Mouse (Mus musculus): ENCODE measurements around the gene Vav3. TPM values are rescaled to one million over a fixed set of nuclear protein-coding genes. Genes with fewer than 3 reads are reported as not detected.

Gene Vav3
- total RNA-seq, 2 experiments from 2014 or later = 2.2 to 3.3 TPM

- DNase-seq = no peak
Measured at GRCm38 (mm10) chr3:109511849-109512248, 171.4 kb downstream of the Vav3 start.

GRCm38 (mm10) chr3:109515479-109515878 is 175.0 kb downstream of the Vav3 start:
- no peak for DNase-seq

- no peak for DNase-seq
Measured at GRCm38 (mm10) chr3:109516372-109516771, 175.9 kb downstream of the Vav3 start.

GRCm38 (mm10) chr3:109522115-109522514 is 181.7 kb downstream of the Vav3 start:
- DNase-seq = no peak

- DNase-seq = no peak
Measured at GRCm38 (mm10) chr3:109525825-109526224, 185.4 kb downstream of the Vav3 start.

- DNase-seq = peak; percentile 77 to 87
Measured at GRCm38 (mm10) chr3:109526246-109526645, 185.8 kb downstream of the Vav3 start.

- DNase-seq = no peak
Measured at GRCm38 (mm10) chr3:109526651-109527050, 186.2 kb downstream of the Vav3 start.

- DNase-seq = no peak
Measured at GRCm38 (mm10) chr3:109528688-109529087, 188.2 kb downstream of the Vav3 start.

- DNase-seq = no peak
Measured at GRCm38 (mm10) chr3:109537686-109538085, 197.2 kb downstream of the Vav3 start.

GRCm38 (mm10) chr3:109540009-109540408 is 199.6 kb downstream of the Vav3 start:
- DNase-seq = no peak

- DNase-seq = no peak
Measured at GRCm38 (mm10) chr3:109544476-109545221, 204.2 kb downstream of the Vav3 start.

GRCm38 (mm10) chr3:109557329-109557728 is 216.9 kb downstream of the Vav3 start:
- no peak for DNase-seq

GRCm38 (mm10) chr3:109561295-109561694 is 220.8 kb downstream of the Vav3 start:
- no peak for DNase-seq

GRCm38 (mm10) chr3:109561776-109562175 is 221.3 kb downstream of the Vav3 start:
- no peak for DNase-seq

- no peak for DNase-seq
Measured at GRCm38 (mm10) chr3:109562268-109562667, 221.8 kb downstream of the Vav3 start.

- DNase-seq = no peak
Measured at GRCm38 (mm10) chr3:109564443-109564842, 224.0 kb downstream of the Vav3 start.

GRCm38 (mm10) chr3:109568542-109569265 is 228.3 kb downstream of the Vav3 start:
- no peak for DNase-seq

- DNase-seq = no peak
Measured at GRCm38 (mm10) chr3:109571483-109571882, 231.0 kb downstream of the Vav3 start.

- DNase-seq = no peak
Measured at GRCm38 (mm10) chr3:109572871-109573270, 232.4 kb downstream of the Vav3 start.

- no peak for DNase-seq
Measured at GRCm38 (mm10) chr3:109573549-109574146, 233.2 kb downstream of the Vav3 start.

- no peak for DNase-seq
Measured at GRCm38 (mm10) chr3:109574161-109574560, 233.7 kb downstream of the Vav3 start.

- DNase-seq = no peak
Measured at GRCm38 (mm10) chr3:109578347-109578746, 237.9 kb downstream of the Vav3 start.

- DNase-seq = no peak
Measured at GRCm38 (mm10) chr3:109578983-109579382, 238.5 kb downstream of the Vav3 start.

Data from adrenal gland, postnatal 36 days (tissue).